Mouse (Mus musculus) CD4-positive, CD25-positive, alpha-beta regulatory T cell (primary cell): Measurements from ENCODE around the gene A930004D18Rik. TPM values are rescaled to one million over a fixed set of nuclear protein-coding genes. Genes with fewer than 3 reads are reported as not detected.

Experiments
- polyA plus RNA-seq: library from polyadenylated mRNA; unstranded; fragments of 100-300 nt; shearing (Covaris generic); gene quantifications from one replicate; pipeline ENCODE4 v1.2.1, GENCODE M21; 2017

The A930004D18Rik gene
- polyA plus RNA-seq: 1.3 TPM

GRCm38 (mm10) chr2:18037491-18037890, at the start of gene A930004D18Rik:
TSS of gene A930004D18Rik (minus strand) at chr2:18037737.

DNA sequence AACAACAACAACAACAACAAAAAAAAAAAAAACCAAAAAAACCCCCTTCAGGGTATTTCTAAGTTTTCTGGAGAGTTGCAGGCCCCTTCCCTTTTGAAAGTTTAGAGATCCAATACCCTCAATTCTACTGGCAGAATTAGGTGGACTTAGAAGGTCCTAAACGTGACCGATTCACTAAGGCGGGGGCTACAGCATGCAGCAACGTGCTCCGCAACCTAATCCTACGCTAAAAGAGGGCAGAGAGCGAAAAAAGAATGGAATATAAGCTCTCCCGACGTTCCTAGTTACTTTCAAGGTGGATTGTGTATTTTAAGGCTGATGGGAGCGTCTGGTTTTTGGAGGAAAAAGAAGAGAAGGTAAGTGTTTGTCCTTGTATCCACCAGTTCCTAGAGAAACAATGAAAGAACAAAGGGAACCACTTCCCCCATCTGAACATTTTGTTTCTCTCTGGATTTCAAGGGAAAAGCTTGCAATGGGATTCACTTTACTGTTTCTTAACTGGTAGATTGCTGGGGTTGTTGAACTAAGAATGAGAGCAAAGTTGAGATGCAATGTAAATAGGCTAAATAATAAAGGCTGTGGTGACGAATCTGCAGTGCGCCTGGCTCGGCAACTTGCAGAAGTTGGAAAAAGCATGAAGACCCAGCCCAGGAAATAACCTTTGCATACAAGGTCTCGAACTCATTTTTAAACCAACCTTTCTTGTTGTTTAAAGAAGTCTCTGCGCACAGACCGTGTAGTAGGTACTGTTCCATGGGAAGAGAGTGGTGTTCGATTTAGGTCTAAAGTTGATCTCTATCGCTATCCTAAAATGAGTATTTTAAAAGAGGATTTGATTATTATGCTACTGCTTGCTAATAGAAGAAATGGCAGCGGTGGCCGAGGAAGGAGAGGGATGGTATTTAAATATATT, 17.7 kb upstream of the A930004D18Rik start, which contains the start of gene Mllt10:
Gene Mllt10, plus strand, starts transcription at position 222 of the 913 bp plus-strand sequence.

DNA sequence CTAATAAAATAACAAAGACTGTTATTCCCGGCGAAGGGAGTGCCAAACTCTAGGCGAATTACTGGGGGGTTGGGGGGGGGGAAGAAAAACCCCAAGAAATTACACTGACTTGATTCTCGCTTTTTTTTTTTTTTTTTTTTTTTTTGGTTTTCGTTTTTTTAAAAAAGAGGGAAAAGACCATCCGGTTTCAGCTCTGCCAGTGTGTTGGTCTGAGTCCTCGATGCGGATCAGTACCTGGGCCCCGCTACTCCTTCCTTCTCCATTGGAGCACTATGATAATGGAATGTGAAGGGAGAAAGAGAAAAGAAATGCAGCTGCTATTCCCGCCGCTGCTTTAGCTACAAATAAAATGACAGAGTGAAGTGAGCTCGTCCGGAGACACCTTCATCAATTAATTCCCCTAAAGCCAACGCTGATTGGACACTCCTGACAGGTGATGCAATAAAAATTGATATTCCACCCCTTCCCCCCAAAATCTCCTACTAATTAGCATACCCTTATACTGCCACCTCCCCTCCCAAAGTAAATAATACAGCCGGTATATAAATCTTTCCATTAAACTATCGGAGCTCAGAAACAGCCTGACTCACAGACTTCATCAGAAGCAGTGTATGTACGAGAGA, 11.0 kb upstream of the A930004D18Rik start, which contains the start of gene Skida1:
Gene Skida1, minus strand, starts transcription at position 599 of the 623 bp plus-strand sequence.

GRCm38 (mm10) chr2:17996858-17997257, 40.7 kb downstream of the A930004D18Rik start, which contains the start of gene H2al2a:
TSS of gene H2al2a (minus strand) at chr2:17996958.

Other genes with a start within 250 kb of the A930004D18Rik start
- gene H2al2a, start 40.8 kb downstream of the A930004D18Rik start, polyA plus RNA-seq: not detected
- gene Skida1, start 11.3 kb upstream of the A930004D18Rik start, polyA plus RNA-seq: 0.13 TPM
- 101 TPM for gene Mllt10, start 17.5 kb upstream of the A930004D18Rik start, polyA plus RNA-seq